Mouse (Mus musculus) liver, embryonic 13.5 days (tissue): ENCODE results near the gene Olfr9. TPM values are rescaled to one million over a fixed set of nuclear protein-coding genes. Genes with fewer than 3 reads are reported as not detected.
"Not testable (repeated sequence)": the region's sequence is repeated elsewhere in the genome, so short reads cannot be mapped to it uniquely, and the experiment has no call there.

ENCODE experiments used
- ATAC-seq: fragments of 200-750 bp; cut with Nextera tagmentation; 2 replicates; pipeline ENCODE4 v1.8.0; 2017; ENCODE audit warnings: low read depth, mild to moderate bottlenecking, moderate number of reproducible peaks, moderate library complexity
- DNase-seq: peaks from one replicate; pipeline ENCODE4 v3.0.0; 2022
- H3K27ac ChIP-seq: fragments of 300-500 bp; sonication (generic); 2 replicates; pipeline ENCODE4 v1.5.1; 2015; ENCODE audit warnings: moderate library complexity, mild to moderate bottlenecking, inconsistent platforms
- H3K27me3 ChIP-seq: fragments of 300-500 bp; sonication (generic); 2 replicates; pipeline ENCODE4 v1.6.1; 2015; ENCODE audit warnings: mild to moderate bottlenecking, inconsistent platforms
- H3K36me3 ChIP-seq: fragments of 300-500 bp; sonication (generic); 2 replicates; pipeline ENCODE4 v1.6.1; 2015; ENCODE audit warnings: mild to moderate bottlenecking, inconsistent platforms
- H3K4me1 ChIP-seq: fragments of 300-500 bp; sonication (generic); replicated peaks from 2 replicates; pipeline ENCODE4 v1.6.1; 2015; ENCODE audit warnings: inconsistent platforms
- H3K4me2 ChIP-seq: fragments of 300-500 bp; sonication (generic); 2 replicates; pipeline ENCODE4 v1.6.1; 2015; ENCODE audit warnings: inconsistent platforms, mild to moderate bottlenecking, moderate library complexity
- H3K4me3 ChIP-seq: fragments of 300-500 bp; sonication (generic); replicated peaks from 2 replicates; pipeline ENCODE4 v1.5.1; 2015; ENCODE audit warnings: mild to moderate bottlenecking, inconsistent platforms
- H3K9ac ChIP-seq: fragments of 300-500 bp; sonication (generic); 2 replicates; pipeline ENCODE4 v1.6.1; 2015; ENCODE audit warnings: mild to moderate bottlenecking, inconsistent platforms
- H3K9me3 ChIP-seq: fragments of 300-500 bp; sonication (generic); replicated peaks from 2 replicates; pipeline ENCODE4 v1.6.1; 2016; ENCODE audit warnings: inconsistent platforms
- WGBS: fragments of 180-500 bp; shearing (Covaris S2); methylation state at CpG from one replicate; pipeline ENCODE4 v1.1.7; 2015; ENCODE audit not compliant: insufficient replicate concordance; 5-methylcytosine and 5-hydroxymethylcytosine counted together
- polyA plus RNA-seq: library from polyadenylated mRNA; unstranded; fragments of >200 nt; fragmentation: Nextera tagmentation; extraction: Ambion mirVana; gene quantifications from 2 replicates; pipeline ENCODE4 v1.2.1, GENCODE M21; 2015

Gene Olfr9
- not detected in 2 replicates for polyA plus RNA-seq

DNA sequence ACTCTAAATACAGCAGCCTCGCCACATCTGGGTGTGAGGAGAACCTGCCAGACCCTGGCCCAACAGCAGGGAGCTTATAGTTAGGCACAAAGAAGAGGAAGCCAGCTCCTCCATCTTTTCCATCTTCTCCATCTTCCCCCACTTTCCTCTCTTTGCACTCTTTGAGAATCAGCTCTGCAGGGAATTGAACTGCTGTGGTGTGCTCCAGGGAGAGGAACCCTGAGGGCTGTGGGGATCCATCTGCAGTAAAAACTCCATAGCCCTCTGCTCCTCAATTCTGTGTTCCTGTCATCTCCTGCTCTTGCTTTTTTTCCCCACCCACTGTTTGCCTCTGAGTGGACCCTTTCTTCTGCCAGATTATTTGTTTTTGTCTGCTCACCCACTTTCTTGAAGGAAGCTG lies at the start of gene Olfr9:
Gene Olfr9 (plus strand): TSS at position 301 of the 400 bp plus-strand sequence.
- H3K9ac ChIP-seq, DNase-seq, H3K4me1 ChIP-seq, H3K27ac ChIP-seq, H3K27me3 ChIP-seq, H3K9me3 ChIP-seq, H3K4me2 ChIP-seq, H3K4me3 ChIP-seq, ATAC-seq, H3K36me3 ChIP-seq: not testable (repeated sequence)
- WGBS = 23% methylated on average over 1 of the region's 1 CpGs

DNA sequence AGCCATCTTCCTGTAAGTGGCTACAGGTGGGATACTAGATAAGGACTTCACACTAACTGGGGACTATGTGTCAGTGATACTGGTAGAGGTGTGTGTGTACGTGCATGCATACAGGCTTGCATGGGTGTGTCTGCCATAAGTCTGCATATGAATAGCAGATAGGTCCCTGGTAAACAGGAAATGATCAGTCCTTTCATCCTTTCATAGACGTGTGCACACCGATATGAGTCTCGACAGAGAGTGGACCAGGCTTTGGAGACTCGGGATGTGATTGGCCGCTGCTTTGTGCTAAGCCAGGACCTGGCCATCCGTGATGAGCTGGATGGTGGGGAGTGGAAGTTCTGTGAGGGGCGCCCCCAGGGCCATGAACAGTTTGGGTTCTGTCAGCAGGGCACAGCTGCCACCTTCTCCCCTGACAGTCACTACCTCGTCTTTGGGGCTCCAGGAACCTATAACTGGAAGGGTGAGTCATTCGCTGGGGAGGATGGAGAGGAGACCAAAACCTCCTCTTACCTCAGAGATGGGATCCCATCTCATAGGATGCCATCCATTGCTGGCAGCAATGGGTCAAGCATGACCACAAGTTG lies 48.7 kb upstream of the Olfr9 start:
- Histone ChIP-seq H3K9me3 (no peaks in the 10 kb centered on the region), H3K4me1 (no peaks in the 10 kb centered on the region), H3K27me3 (peaks cover 38% of the 10 kb centered on the region), H3K4me2 (no peak overlapping the region), H3K9ac (no peak overlapping the region), H3K4me3 (no peak overlapping the region), H3K27ac (no peak overlapping the region), H3K36me3 (no peaks in the 10 kb centered on the region)
- WGBS = 53% methylated on average over 10 of the region's 10 CpGs
- no peak for DNase-seq
- ATAC-seq = no peak

DNA sequence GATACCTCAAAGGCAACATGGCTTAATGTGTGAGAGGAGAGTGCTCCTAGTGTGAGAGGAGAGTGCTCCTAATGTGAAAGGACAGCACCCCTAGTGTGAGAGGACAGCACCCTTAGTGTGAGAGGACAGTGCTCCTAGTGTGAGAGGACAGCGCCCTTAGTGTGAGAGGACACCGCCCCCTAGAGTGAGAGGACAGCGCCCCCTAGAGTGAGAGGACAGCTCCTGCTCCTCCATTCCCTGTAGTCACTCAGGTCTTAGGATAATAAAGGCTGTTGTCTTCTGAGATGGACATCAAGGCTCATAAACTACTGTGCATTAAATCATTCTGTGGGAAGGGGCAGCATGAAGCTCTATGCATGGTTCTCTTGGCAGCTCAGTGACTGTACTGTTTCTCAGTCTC lies 43.6 kb upstream of the Olfr9 start:
- 26% methylated on average over 3 of the region's 3 CpGs for WGBS
- Histone ChIP-seq H3K27ac (no peak overlapping the region), H3K9ac (no peak overlapping the region), H3K36me3 (no peaks in the 10 kb centered on the region), H3K27me3 (peaks cover 35% of the 10 kb centered on the region), H3K4me3 (no peak overlapping the region), H3K9me3 (no peaks in the 10 kb centered on the region; the same call in 1 of the 2 replicates), H3K4me1 (no peaks in the 10 kb centered on the region), H3K4me2 (no peak overlapping the region)
- DNase-seq (no peak), ATAC-seq (no peak)

GRCm38 (mm10) chr10:128947496-128947895 lies 41.7 kb upstream of the Olfr9 start:
- ATAC-seq (no peak), DNase-seq (no peak)
- H3K27me3 ChIP-seq = peaks cover 37% of the 10 kb centered on the region
- no peaks in the 10 kb centered on the region for H3K36me3 ChIP-seq
- H3K27ac ChIP-seq = no peak overlapping the region
- WGBS = 68% methylated on average over 4 of the region's 4 CpGs
- H3K9me3 ChIP-seq = no peaks in the 10 kb centered on the region; the same call in 1 of the 2 replicates
- H3K4me1 ChIP-seq = no peaks in the 10 kb centered on the region
- no peak overlapping the region for H3K9ac ChIP-seq
- no peak overlapping the region for H3K4me3 ChIP-seq
- H3K4me2 ChIP-seq = no peak overlapping the region

GRCm38 (mm10) chr10:128950208-128950887 lies 38.9 kb upstream of the Olfr9 start:
- Histone ChIP-seq H3K4me3 (no peak overlapping the region), H3K27me3 (peaks cover 34% of the 10 kb centered on the region), H3K9ac (no peak overlapping the region), H3K36me3 (no peaks in the 10 kb centered on the region), H3K9me3 (no peaks in the 10 kb centered on the region; the same call in 1 of the 2 replicates), H3K4me1 (no peaks in the 10 kb centered on the region), H3K4me2 (no peak overlapping the region), H3K27ac (no peak overlapping the region)
- DNase-seq (no peak), ATAC-seq (0 out of 2 replicates have a peak, but pooled peaks have one; percentile 7)
- WGBS = 44% methylated on average over 16 of the region's 16 CpGs

DNA sequence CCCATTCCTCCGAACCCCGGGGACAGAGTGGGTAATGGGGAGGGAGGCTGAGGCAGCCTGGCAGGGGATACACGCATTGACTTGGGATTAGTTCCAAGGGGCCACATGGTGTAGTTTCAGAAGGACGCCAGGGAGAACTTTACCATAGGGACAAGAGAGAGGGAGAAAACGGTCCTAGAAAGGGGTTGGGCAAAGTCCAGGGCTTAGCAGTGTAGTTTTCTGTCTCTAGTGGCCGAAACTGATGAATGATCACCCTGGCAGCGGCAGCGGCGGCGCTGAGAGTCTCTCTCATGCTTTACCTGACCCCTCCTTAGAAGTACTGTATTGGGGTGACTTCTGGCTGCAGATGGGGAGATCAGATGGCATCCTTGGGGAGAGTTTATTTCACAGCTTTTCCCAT lies 30.9 kb upstream of the Olfr9 start:
- WGBS = 62% methylated on average over 10 of the region's 10 CpGs
- no peak overlapping the region for H3K4me3 ChIP-seq
- ATAC-seq (no peak), DNase-seq (no peak)
- no peak overlapping the region for H3K4me2 ChIP-seq
- no peaks in the 10 kb centered on the region for H3K9me3 ChIP-seq
- no peaks in the 10 kb centered on the region for H3K36me3 ChIP-seq
- H3K27ac ChIP-seq = no peak overlapping the region
- H3K4me1 ChIP-seq = no peaks in the 10 kb centered on the region
- peaks cover 47% of the 10 kb centered on the region for H3K27me3 ChIP-seq
- no peak overlapping the region for H3K9ac ChIP-seq

- Histone ChIP-seq H3K4me1 (no peaks in the 10 kb centered on the region), H3K27me3 (peaks cover 41% of the 10 kb centered on the region), H3K27ac (no peak overlapping the region), H3K4me2 (no peak overlapping the region), H3K4me3 (no peak overlapping the region), H3K9me3 (no peaks in the 10 kb centered on the region), H3K36me3 (no peaks in the 10 kb centered on the region), H3K9ac (no peak overlapping the region)
- 51% methylated on average over 4 of the region's 4 CpGs for WGBS
- ATAC-seq (no peak), DNase-seq (no peak)
Observed at GRCm38 (mm10) chr10:128960142-128960541, 29.1 kb upstream of the Olfr9 start.

GRCm38 (mm10) chr10:128960590-128961584 lies 28.3 kb upstream of the Olfr9 start, which contains the start of gene Mettl7b:
Gene Mettl7b (minus strand): TSS chr10:128960988.
- Histone ChIP-seq H3K27ac (no peak within 1 kb of the TSS), H3K9ac (no peak within 1 kb of the TSS), H3K4me2 (no peak within 1 kb of the TSS), H3K36me3 (no peaks in the 10 kb centered on the region), H3K4me1 (0 out of 2 replicates have a peak, but pooled peaks cover 3% of the 10 kb centered on the region), H3K27me3 (peaks cover 35% of the 10 kb centered on the region), H3K4me3 (no peak within 1 kb of the TSS), H3K9me3 (no peaks in the 10 kb centered on the region)
- 50% methylated on average over 12 of the region's 12 CpGs for WGBS
- DNase-seq = no peak
- ATAC-seq = no peak

DNA sequence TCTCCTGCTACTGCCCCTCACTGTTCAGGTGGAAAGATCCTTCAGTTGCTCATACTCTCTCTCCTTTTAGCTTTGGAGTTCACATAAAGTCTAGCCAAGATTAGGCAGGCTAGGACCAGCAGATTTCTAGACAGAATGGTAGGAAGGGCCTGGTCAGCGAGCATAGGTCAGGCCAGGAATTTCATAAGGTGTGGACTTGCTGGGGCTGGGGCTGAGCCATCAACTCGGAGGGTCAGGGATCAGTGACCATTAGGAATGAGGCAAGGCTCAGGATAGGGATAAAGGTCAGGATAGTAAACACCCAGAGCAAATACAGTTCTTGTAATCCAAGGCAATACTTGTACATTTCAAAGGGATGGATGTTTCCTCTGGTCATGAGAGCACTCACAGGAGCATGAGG lies 24.3 kb upstream of the Olfr9 start:
- Histone ChIP-seq H3K36me3 (no peaks in the 10 kb centered on the region), H3K4me2 (no peak overlapping the region), H3K27ac (no peak overlapping the region), H3K27me3 (peaks cover 15% of the 10 kb centered on the region), H3K9me3 (no peaks in the 10 kb centered on the region), H3K4me1 (0 out of 2 replicates have a peak, but pooled peaks cover 3% of the 10 kb centered on the region), H3K4me3 (no peak overlapping the region), H3K9ac (no peak overlapping the region)
- ATAC-seq (peak; percentile 85), DNase-seq (no peak)
- 46% methylated on average over 2 of the region's 2 CpGs for whole genome bisulfite sequencing

DNA sequence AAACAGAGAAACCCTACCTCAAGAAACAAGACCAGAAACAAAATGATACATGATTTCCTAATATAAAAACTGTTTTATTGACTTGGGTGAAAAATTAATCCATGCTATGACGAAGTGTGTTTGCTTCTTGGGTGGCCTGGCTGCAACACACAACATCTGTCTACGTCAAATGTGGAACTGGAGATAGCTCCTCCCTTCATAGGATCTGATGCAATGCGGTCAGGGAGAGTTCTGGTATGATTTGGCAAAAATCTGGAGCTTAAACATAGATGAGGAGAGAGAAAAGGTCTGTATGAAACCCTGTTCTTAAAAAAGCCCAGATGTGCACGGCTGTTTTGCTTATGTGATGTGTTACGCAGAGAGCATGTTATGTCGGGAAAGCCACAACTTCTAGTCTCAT lies 23.4 kb upstream of the Olfr9 start:
- no peak overlapping the region for H3K9ac ChIP-seq
- no peak overlapping the region for H3K4me3 ChIP-seq
- H3K4me1 ChIP-seq = 0 out of 2 replicates have a peak, but pooled peaks cover 3% of the 10 kb centered on the region
- no peak for ATAC-seq
- no peak overlapping the region for H3K27ac ChIP-seq
- peaks cover 12% of the 10 kb centered on the region; the same call in 1 of the 2 replicates for H3K27me3 ChIP-seq
- 62% methylated on average over 6 of the region's 6 CpGs for WGBS
- no peak for DNase-seq
- no peaks in the 10 kb centered on the region for H3K9me3 ChIP-seq
- no peak overlapping the region for H3K4me2 ChIP-seq
- H3K36me3 ChIP-seq = no peaks in the 10 kb centered on the region

DNA sequence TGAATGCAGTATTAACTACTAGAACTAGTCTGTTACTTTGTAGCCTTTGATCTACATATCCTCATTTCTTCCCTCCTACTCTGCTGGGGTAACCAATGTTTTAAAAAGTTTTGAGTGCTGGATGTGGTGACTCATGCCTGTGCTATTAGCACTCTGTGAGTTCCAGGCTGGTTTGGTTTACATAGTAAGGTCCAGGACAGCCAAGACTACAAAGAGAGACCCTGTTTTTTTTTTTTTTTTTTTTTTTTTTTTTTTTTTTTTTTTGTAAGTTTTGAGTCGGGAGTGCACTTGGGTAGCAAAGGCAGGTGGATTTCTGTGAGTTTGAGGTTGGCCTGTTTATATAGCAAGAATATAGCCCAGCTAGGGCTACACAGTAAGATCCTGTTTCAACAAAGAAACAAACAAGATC lies 20.9 kb upstream of the Olfr9 start:
- H3K4me2 ChIP-seq = no peak overlapping the region
- no peak overlapping the region for H3K4me3 ChIP-seq
- no peaks in the 10 kb centered on the region for H3K36me3 ChIP-seq
- H3K27ac ChIP-seq = no peak overlapping the region
- 22% methylated on average over 1 of the region's 1 CpGs for WGBS
- H3K9me3 ChIP-seq = no peaks in the 10 kb centered on the region
- peaks cover 8% of the 10 kb centered on the region; the same call in 1 of the 2 replicates for H3K27me3 ChIP-seq
- 0 out of 2 replicates have a peak, but pooled peaks cover 3% of the 10 kb centered on the region for H3K4me1 ChIP-seq
- ATAC-seq (no peak), DNase-seq (no peak)
- no peak overlapping the region for H3K9ac ChIP-seq
